Mouse (Mus musculus): ENCODE measurements at regions not wholly inside any gene's neighbourhood (a gene's known extent, or its start where the extent isn't known, plus 50 kb on each side); places are given as distances from the start of the nearest gene placed in this dataset.

- 72% methylated on average over 1 of the region's 1 CpGs for WGBS
- H3K36me3 ChIP-seq (ENCODE audit: control insufficient read depth, insufficient read depth, low read length): no peaks in the 10 kb centered on the region
- ATAC-seq (ENCODE audit: low FRiP score, low TSS enrichment) (no peak), DNase-seq (no peak)
- H3K27ac ChIP-seq (replicated peaks; ENCODE audit: low read depth, low read length): no peak overlapping the region
- H3K9me3 ChIP-seq (ENCODE audit: control insufficient read depth, low read length): no peaks in the 10 kb centered on the region
- H3K4me3 ChIP-seq (replicated peaks; ENCODE audit: low read depth, low read length): no peak overlapping the region
- no peaks in the 10 kb centered on the region for H3K4me1 ChIP-seq (ENCODE audit: control insufficient read depth, insufficient read depth, low read length)
- no peak overlapping the region for H3K4me2 ChIP-seq (ENCODE audit: low read length)
- H3K9ac ChIP-seq (replicated peaks; ENCODE audit: low read length): no peak overlapping the region
- no peaks in the 10 kb centered on the region for H3K27me3 ChIP-seq (ENCODE audit: control insufficient read depth, insufficient read depth, low read length)
Observed at GRCm38 (mm10) chr4:29481093-29481715, 668.3 kb downstream of the Epha7 start.

GRCm38 (mm10) chr4:29482407-29482806 is 669.5 kb downstream of the Epha7 start:
- no peak overlapping the region for H3K9ac ChIP-seq (replicated peaks; ENCODE audit: low read length)
- no peaks in the 10 kb centered on the region for H3K27me3 ChIP-seq (ENCODE audit: control insufficient read depth, insufficient read depth, low read length)

GRCm38 (mm10) chr4:29500844-29501243 is 687.9 kb downstream of the Epha7 start:
- H3K4me3 ChIP-seq (replicated peaks; ENCODE audit: low read depth, low read length): no peak overlapping the region
- no peaks in the 10 kb centered on the region for H3K4me1 ChIP-seq (ENCODE audit: control insufficient read depth, insufficient read depth, low read length)
- no peak overlapping the region for H3K4me2 ChIP-seq (ENCODE audit: low read length)
- no peak overlapping the region for H3K9ac ChIP-seq (replicated peaks; ENCODE audit: low read length)
- no peak for DNase-seq
- no peak for ATAC-seq (ENCODE audit: low FRiP score, low TSS enrichment)
- no peak overlapping the region for H3K27ac ChIP-seq (replicated peaks; ENCODE audit: low read depth, low read length)
- no peaks in the 10 kb centered on the region for H3K36me3 ChIP-seq (ENCODE audit: control insufficient read depth, insufficient read depth, low read length)
- WGBS: 91% methylated on average over 1 of the region's 1 CpGs
- no peaks in the 10 kb centered on the region for H3K9me3 ChIP-seq (ENCODE audit: control insufficient read depth, low read length)
- no peaks in the 10 kb centered on the region for H3K27me3 ChIP-seq (ENCODE audit: control insufficient read depth, insufficient read depth, low read length)

More at GRCm38 (mm10) chr4:29482407-29482806, 669.5 kb downstream of the Epha7 start:
- no peaks in the 10 kb centered on the region for H3K9me3 ChIP-seq (ENCODE audit: control insufficient read depth, low read length)
- DNase-seq (no peak), ATAC-seq (ENCODE audit: low FRiP score, low TSS enrichment) (no peak)
- H3K4me1 ChIP-seq (ENCODE audit: control insufficient read depth, insufficient read depth, low read length): no peaks in the 10 kb centered on the region
- no peak overlapping the region for H3K27ac ChIP-seq (replicated peaks; ENCODE audit: low read depth, low read length)
- H3K4me3 ChIP-seq (replicated peaks; ENCODE audit: low read depth, low read length): no peak overlapping the region
- no peak overlapping the region for H3K4me2 ChIP-seq (ENCODE audit: low read length)
- H3K36me3 ChIP-seq (ENCODE audit: control insufficient read depth, insufficient read depth, low read length): no peaks in the 10 kb centered on the region
- WGBS: 87% methylated on average over 2 of the region's 2 CpGs

- no peak overlapping the region for H3K27ac ChIP-seq (replicated peaks; ENCODE audit: low read depth, low read length)
- H3K4me1 ChIP-seq (ENCODE audit: control insufficient read depth, insufficient read depth, low read length): no peaks in the 10 kb centered on the region
- no peaks in the 10 kb centered on the region for H3K9me3 ChIP-seq (ENCODE audit: control insufficient read depth, low read length)
- WGBS: 64% methylated on average over 4 of the region's 4 CpGs
- H3K4me3 ChIP-seq (replicated peaks; ENCODE audit: low read depth, low read length): no peak overlapping the region
- no peak overlapping the region for H3K4me2 ChIP-seq (ENCODE audit: low read length)
- ATAC-seq (ENCODE audit: low FRiP score, low TSS enrichment) (no peak), DNase-seq (no peak)
- no peaks in the 10 kb centered on the region for H3K36me3 ChIP-seq (ENCODE audit: control insufficient read depth, insufficient read depth, low read length)
- H3K27me3 ChIP-seq (ENCODE audit: control insufficient read depth, insufficient read depth, low read length): no peaks in the 10 kb centered on the region
- H3K9ac ChIP-seq (replicated peaks; ENCODE audit: low read length): no peak overlapping the region
Observed at GRCm38 (mm10) chr4:29525051-29525450, 712.1 kb downstream of the Epha7 start.

GRCm38 (mm10) chr4:29525769-29526658 is 713.1 kb downstream of the Epha7 start:
- WGBS: 88% methylated on average over 5 of the region's 5 CpGs
- no peak overlapping the region for H3K4me2 ChIP-seq (ENCODE audit: low read length)
- H3K4me1 ChIP-seq (ENCODE audit: control insufficient read depth, insufficient read depth, low read length): no peaks in the 10 kb centered on the region
- ATAC-seq (ENCODE audit: low FRiP score, low TSS enrichment) (no peak), DNase-seq (peak; percentile 12)
- H3K9me3 ChIP-seq (ENCODE audit: control insufficient read depth, low read length): no peaks in the 10 kb centered on the region
- no peak overlapping the region for H3K4me3 ChIP-seq (replicated peaks; ENCODE audit: low read depth, low read length)
- H3K27ac ChIP-seq (replicated peaks; ENCODE audit: low read depth, low read length): no peak overlapping the region
- H3K9ac ChIP-seq (replicated peaks; ENCODE audit: low read length): no peak overlapping the region
- H3K27me3 ChIP-seq (ENCODE audit: control insufficient read depth, insufficient read depth, low read length): no peaks in the 10 kb centered on the region
- no peaks in the 10 kb centered on the region for H3K36me3 ChIP-seq (ENCODE audit: control insufficient read depth, insufficient read depth, low read length)
